Mouse (Mus musculus) lung, postnatal 0 days (tissue): ENCODE data around the gene Fuca1. TPM values are rescaled to one million over a fixed set of nuclear protein-coding genes. Genes with fewer than 3 reads are reported as not detected.
"Not testable (repeated sequence)": the region's sequence is repeated elsewhere in the genome, so short reads cannot be mapped to it uniquely, and the experiment has no call there.

Experiments
- ATAC-seq: fragments of 200-750 bp; cut with Nextera tagmentation; 2 replicates; pipeline ENCODE4 v1.8.0; 2017; ENCODE audit warnings: moderate library complexity
- DNase-seq: peaks from one replicate; pipeline ENCODE4 v3.0.0-alpha.2; 2016; ENCODE audit warnings: low spot score
- H3K27ac ChIP-seq: fragments of 300-500 bp; sonication (generic); 2 replicates; pipeline ENCODE4 v1.5.1; 2014; ENCODE audit warnings: antibody characterized with exemption, mild to moderate bottlenecking, low read length, mixed read lengths
- H3K27me3 ChIP-seq: fragments of 300-500 bp; sonication (generic); replicated peaks from 2 replicates; pipeline ENCODE4 v1.6.1; 2014; ENCODE audit warnings: low read length, mixed read lengths; ENCODE audit not compliant: insufficient read depth
- H3K36me3 ChIP-seq: fragments of 300-500 bp; sonication (generic); 2 replicates; pipeline ENCODE4 v1.6.1; 2014; ENCODE audit warnings: low read length, mixed read lengths; ENCODE audit not compliant: insufficient read depth
- H3K4me1 ChIP-seq: fragments of 300-500 bp; sonication (generic); 2 replicates; pipeline ENCODE4 v1.6.1; 2014; ENCODE audit warnings: antibody characterized with exemption, low read depth, low read length, mixed read lengths; ENCODE audit not compliant: insufficient read depth
- H3K4me2 ChIP-seq: fragments of 300-500 bp; sonication (generic); replicated peaks from 2 replicates; pipeline ENCODE4 v1.6.1; 2014; ENCODE audit warnings: low read depth, mild to moderate bottlenecking, low read length, moderate library complexity, mixed read lengths
- H3K4me3 ChIP-seq: fragments of 300-500 bp; sonication (generic); 2 replicates; pipeline ENCODE4 v1.5.1; 2014; ENCODE audit warnings: low read depth, low read length
- H3K9ac ChIP-seq: fragments of 300-500 bp; sonication (generic); replicated peaks from 2 replicates; pipeline ENCODE4 v1.6.1; 2014; ENCODE audit warnings: low read depth, mild to moderate bottlenecking
- H3K9me3 ChIP-seq: fragments of 300-500 bp; sonication (generic); 2 replicates; pipeline ENCODE4 v1.6.1; 2016; ENCODE audit warnings: low read length, mixed read lengths
- CTCF ChIP-seq: IDR thresholded peaks from 2 replicates; pipeline ENCODE4 v1.5.1; 2016; ENCODE audit warnings: antibody characterized with exemption, mild to moderate bottlenecking
- EP300 ChIP-seq: IDR thresholded peaks from 2 replicates; pipeline ENCODE4 v1.6.1; 2016; ENCODE audit warnings: antibody characterized with exemption, mild to moderate bottlenecking, control low read depth
- WGBS: fragments of 180-500 bp; shearing (Covaris S2); extraction: QIAGEN DNeasy Blood & Tissue Kit; methylation state at CpG from one replicate; pipeline ENCODE4 v1.1.7; 2014; 5-methylcytosine and 5-hydroxymethylcytosine counted together
- polyA plus RNA-seq: library from polyadenylated mRNA; unstranded; fragments of >200 nt; fragmentation: Nextera tagmentation; extraction: Ambion mirVana; gene quantifications from 2 replicates; pipeline ENCODE4 v1.2.1, GENCODE M21; 2015

The Fuca1 gene
- polyA plus RNA-seq, 1 experiment from 2014 or later: 131 TPM

DNA sequence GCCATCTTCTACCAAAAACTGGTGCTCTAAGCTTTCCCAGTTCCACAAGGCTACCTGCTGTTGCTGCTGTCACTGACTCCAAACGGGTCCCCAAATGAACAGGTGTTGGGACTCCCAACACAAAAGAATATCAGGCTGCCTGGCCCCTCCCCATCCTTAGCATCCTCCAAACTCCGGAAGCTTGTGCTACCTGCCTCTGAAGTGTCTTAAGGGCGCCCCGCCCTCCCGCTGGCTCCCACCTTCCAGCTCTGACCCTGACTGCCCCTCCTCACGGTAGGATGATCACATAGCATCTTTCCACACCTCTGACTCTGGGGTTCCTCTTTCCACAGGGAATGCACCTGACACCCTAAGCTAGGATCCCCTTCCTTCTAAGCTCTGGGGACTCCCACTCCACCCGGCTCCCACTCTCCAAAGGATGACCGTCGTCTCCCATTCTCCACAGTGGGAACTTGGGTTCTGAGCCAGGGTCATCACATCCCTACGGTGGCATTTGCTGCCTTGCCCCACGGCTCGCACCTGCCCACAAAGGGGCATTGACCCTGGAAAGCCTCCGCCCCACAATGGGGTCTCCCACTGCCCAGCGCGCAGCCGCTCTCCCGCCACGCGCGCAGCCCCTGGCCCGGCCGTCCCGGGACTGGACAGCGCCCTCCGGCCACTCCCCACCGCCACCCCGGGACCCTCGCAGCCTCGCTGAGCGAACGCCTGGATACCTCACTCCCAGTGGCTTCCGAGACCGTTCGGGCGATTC is 51.4 kb downstream of the Fuca1 start:
- under 1% methylated on average over 23 of the region's 35 CpGs for WGBS
- Histone ChIP-seq H3K36me3 (peaks cover 16% of the 10 kb centered on the region; the same call in 1 of the 2 replicates), H3K27me3 (no peaks in the 10 kb centered on the region), H3K4me2 (peak overlapping the region; percentile 95), H3K9me3 (no peaks in the 10 kb centered on the region), H3K27ac (peak overlapping the region; percentile 54), H3K9ac (peak overlapping the region; percentile 69), H3K4me3 (peak overlapping the region; percentile 92), H3K4me1 (peaks cover 4% of the 10 kb centered on the region; the same call in 1 of the 2 replicates)
- peak; percentile 24 for ATAC-seq
- DNase-seq: peak; percentile 25
- TF ChIP-seq EP300 (no peak), CTCF (no peak; the same call in 1 of the 2 replicates)

DNA sequence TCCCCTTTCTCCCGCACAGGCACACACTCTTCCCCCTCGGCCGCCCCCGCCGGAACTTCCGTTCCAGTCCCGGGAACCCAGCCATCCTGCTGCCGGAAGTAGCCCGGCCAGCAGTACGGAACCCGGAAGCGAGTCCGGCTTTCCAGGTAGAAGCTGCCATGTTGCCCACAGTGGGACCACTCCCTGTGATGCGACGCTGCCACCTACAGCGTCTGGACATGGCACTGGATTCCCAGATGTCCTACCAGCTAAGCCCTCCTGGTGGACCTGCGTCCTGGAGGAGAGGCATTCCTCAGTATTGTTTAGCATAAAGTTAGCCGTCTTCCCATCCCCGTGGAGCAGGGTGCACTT is 52.0 kb downstream of the Fuca1 start, which contains the start of gene Lypla2:
Gene Lypla2, minus strand, starts transcription at position 71 of the 351 bp plus-strand sequence.
- WGBS: under 1% methylated on average over 19 of the region's 19 CpGs
- peaks cover 14% of the 10 kb centered on the region; the same call in 1 of the 2 replicates for H3K36me3 ChIP-seq

DNA sequence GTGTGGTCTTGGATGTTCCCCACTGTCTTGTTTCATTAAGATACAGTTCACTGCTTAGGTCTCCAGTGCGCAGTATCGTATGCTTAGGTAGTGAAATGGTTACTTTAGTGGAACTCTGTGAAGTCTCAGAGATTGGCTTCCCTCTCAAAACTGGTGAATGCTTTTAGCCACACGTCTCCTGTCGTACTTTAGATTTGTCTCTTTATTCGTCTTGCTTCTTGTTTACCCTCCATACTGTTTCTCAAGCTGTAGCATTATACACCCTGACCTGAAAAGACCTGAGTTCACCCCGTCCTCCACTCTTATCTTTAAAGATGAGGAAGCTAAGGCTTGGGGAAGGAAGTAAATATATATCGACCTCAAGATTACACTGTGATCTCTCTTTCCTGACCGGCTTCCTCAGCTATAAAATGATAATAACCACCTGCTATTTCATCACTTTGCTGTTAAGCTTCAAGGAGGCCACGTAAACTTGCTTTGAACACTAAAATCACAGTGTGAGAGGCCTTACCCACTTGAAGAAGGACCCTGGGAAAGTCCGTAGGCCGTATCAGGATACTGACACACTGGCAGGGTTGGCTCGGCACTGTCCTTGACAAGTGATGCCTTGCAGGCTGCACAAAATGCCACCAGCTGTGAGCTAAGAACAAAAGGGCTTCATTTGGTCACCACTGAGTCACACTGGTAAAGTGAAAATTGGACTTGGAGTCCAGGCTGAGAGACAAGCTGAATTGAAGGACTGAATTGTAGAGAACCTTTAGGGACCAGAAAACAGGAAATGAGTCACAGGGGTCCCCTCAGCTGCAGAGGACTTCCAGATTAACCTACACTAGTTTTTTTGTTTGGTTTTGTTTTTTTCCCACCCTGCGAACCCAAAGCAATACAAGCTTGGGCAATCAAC is 52.6 kb downstream of the Fuca1 start:
- H3K9ac ChIP-seq: peak overlapping the region; percentile 69; the same call in 1 of the 2 replicates
- TF ChIP-seq CTCF (no peak), EP300 (no peak)
- H3K27me3 ChIP-seq: no peaks in the 10 kb centered on the region
- peak overlapping the region; percentile 92 for H3K4me3 ChIP-seq
- no peak for DNase-seq
- peaks cover 4% of the 10 kb centered on the region; the same call in 1 of the 2 replicates for H3K4me1 ChIP-seq
- WGBS: 50% methylated on average over 13 of the region's 13 CpGs
- H3K4me2 ChIP-seq: peak overlapping the region; percentile 95
- 0 out of 2 replicates have a peak overlapping the region, but pooled peaks have one; percentile 3 for H3K27ac ChIP-seq
- ATAC-seq: no peak
- H3K36me3 ChIP-seq: peaks cover 9% of the 10 kb centered on the region; the same call in 1 of the 2 replicates
- H3K9me3 ChIP-seq: no peaks in the 10 kb centered on the region

More for the DNA sequence above, 52.0 kb downstream of the Fuca1 start, which contains the start of gene Lypla2:
- H3K27me3 ChIP-seq: no peaks in the 10 kb centered on the region
- H3K9me3 ChIP-seq: no peaks in the 10 kb centered on the region
- H3K4me3 ChIP-seq: peak within 1 kb of the TSS; percentile 92
- H3K4me2 ChIP-seq: peak within 1 kb of the TSS; percentile 95
- H3K9ac ChIP-seq: peak within 1 kb of the TSS; percentile 69
- H3K4me1 ChIP-seq: peaks cover 4% of the 10 kb centered on the region; the same call in 1 of the 2 replicates
- DNase-seq (peak; percentile 93), ATAC-seq (peak; percentile 90)
- peak within 1 kb of the TSS; percentile 54 for H3K27ac ChIP-seq
- TF ChIP-seq EP300 (no peak), CTCF (0 out of 2 replicates have a peak, but pooled peaks have one; percentile 15)

DNA sequence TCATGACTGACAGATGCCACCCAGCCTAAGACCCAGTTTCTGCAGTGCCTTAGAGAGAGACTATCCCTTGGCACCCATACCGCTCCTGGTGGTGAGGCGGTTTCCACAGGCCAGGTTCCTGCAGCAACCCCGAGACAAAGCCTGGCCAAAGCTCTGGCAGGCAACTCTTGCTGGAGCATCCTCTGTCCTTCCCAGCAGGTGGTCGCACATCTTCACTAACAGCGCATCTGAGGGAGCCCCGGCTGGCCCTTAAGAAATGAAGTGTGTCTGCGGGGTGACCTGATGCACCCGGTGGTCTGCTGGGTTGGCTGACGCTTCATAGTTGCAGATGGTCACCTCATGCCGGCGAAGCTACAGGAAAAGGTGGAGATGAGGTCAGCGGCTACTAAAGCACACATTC is 55.6 kb downstream of the Fuca1 start:
- 92% methylated on average over 12 of the region's 12 CpGs for WGBS
- Histone ChIP-seq H3K27me3 (no peaks in the 10 kb centered on the region), H3K36me3 (0 out of 2 replicates have a peak, but pooled peaks cover 4% of the 10 kb centered on the region), H3K9ac (no peak overlapping the region), H3K4me2 (no peak overlapping the region), H3K4me3 (no peak overlapping the region), H3K27ac (no peak overlapping the region), H3K9me3 (no peaks in the 10 kb centered on the region), H3K4me1 (peaks cover 4% of the 10 kb centered on the region; the same call in 1 of the 2 replicates)
- ATAC-seq: no peak
- TF ChIP-seq CTCF: no peak
- no peak for TF ChIP-seq EP300
- no peak for DNase-seq

DNA sequence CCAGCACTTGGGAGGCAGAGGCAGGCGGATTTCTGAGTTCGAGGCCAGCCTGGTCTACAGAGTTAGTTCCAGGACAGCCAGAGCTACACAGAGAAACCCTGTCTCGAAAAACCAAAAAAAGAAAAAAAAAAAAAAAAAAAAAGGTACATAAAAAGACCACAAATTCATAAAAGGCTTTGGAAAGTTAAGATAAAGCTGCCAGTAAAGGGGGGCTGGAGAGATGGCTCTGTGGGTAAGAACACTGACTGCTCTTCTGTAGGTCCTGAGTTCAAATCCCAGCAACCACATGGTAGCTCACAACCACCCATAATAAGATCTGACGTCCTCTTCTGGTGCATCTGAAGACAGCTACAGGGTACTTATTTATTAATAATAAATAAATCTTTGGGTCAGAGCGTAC is 59.7 kb downstream of the Fuca1 start:
- ATAC-seq, H3K4me3 ChIP-seq, H3K27ac ChIP-seq, DNase-seq, H3K9ac ChIP-seq, H3K9me3 ChIP-seq, H3K27me3 ChIP-seq, H3K4me2 ChIP-seq, H3K4me1 ChIP-seq: not testable (repeated sequence)
- 98% methylated on average over 5 of the region's 5 CpGs for WGBS
- 0 out of 2 replicates have a peak, but pooled peaks cover 10% of the 10 kb centered on the region for H3K36me3 ChIP-seq
